Mouse (Mus musculus) embryonic fibroblast, embryonic 13.5 days (primary cell): ENCODE results near the gene Casr. TPM values are rescaled to one million over a fixed set of nuclear protein-coding genes. Genes with fewer than 3 reads are reported as not detected.

Experiments used
- H3K27ac ChIP-seq: 2 replicates; pipeline ENCODE4 v1.5.1; 2012; ENCODE audit warnings: low read length, control low read depth, inconsistent platforms; ENCODE audit not compliant: insufficient read depth
- H3K4me1 ChIP-seq: 2 replicates; pipeline ENCODE4 v1.6.1; 2011; ENCODE audit warnings: low read length; ENCODE audit not compliant: control insufficient read depth, insufficient read depth
- H3K4me3 ChIP-seq: 2 replicates; pipeline ENCODE4 v1.5.1; 2011; ENCODE audit warnings: mild to moderate bottlenecking, control low read depth, low read length; ENCODE audit not compliant: insufficient read depth
- CTCF ChIP-seq: IDR thresholded peaks from 2 replicates; pipeline ENCODE4 v1.5.1; 2011; ENCODE audit warnings: mild to moderate bottlenecking, control low read depth, low read length, moderate library complexity, borderline replicate concordance; ENCODE audit not compliant: insufficient read depth
- POLR2A ChIP-seq: IDR thresholded peaks from 2 replicates; pipeline ENCODE4 v1.6.1; 2011; ENCODE audit warnings: low read depth, mild to moderate bottlenecking, control low read depth, low read length, moderate library complexity
- polyA plus RNA-seq: library from polyadenylated mRNA; stranded (reverse); fragments of >200 nt; gene quantifications from 2 replicates; pipeline ENCODE4 v1.2.4, GENCODE M21; 2011; ENCODE audit warnings: low read depth; ENCODE audit not compliant: missing spikeins, insufficient read length

Casr gene
- polyA plus RNA-seq, 1 experiment = not detected

GRCm38 (mm10) chr16:36528822-36529221 lies 33.1 kb downstream of the Casr start:
- H3K4me1 ChIP-seq = no peaks in the 10 kb centered on the region
- H3K27ac ChIP-seq = no peak overlapping the region
- TF ChIP-seq CTCF (no peak), POLR2A (no peak)
- H3K4me3 ChIP-seq = no peak overlapping the region

GRCm38 (mm10) chr16:36526596-36527282 lies 35.2 kb downstream of the Casr start:
- TF ChIP-seq CTCF = no peak
- TF ChIP-seq POLR2A = no peak
- no peak overlapping the region for H3K27ac ChIP-seq

GRCm38 (mm10) chr16:36523095-36523494 lies 38.8 kb downstream of the Casr start:
- Histone ChIP-seq H3K4me1 (no peaks in the 10 kb centered on the region), H3K27ac (no peak overlapping the region), H3K4me3 (no peak overlapping the region)
- TF ChIP-seq POLR2A = no peak
- TF ChIP-seq CTCF = no peak

More at GRCm38 (mm10) chr16:36526596-36527282, 35.2 kb downstream of the Casr start:
- Histone ChIP-seq H3K4me3 (no peak overlapping the region), H3K4me1 (no peaks in the 10 kb centered on the region)

GRCm38 (mm10) chr16:36516355-36516754 lies 45.6 kb downstream of the Casr start:
- H3K4me3 ChIP-seq = no peak overlapping the region
- H3K4me1 ChIP-seq = no peaks in the 10 kb centered on the region
- no peak overlapping the region for H3K27ac ChIP-seq
- TF ChIP-seq CTCF = no peak
- TF ChIP-seq POLR2A = no peak

GRCm38 (mm10) chr16:36507300-36507699 lies 54.6 kb downstream of the Casr start:
- Histone ChIP-seq H3K27ac (no peak overlapping the region), H3K4me3 (no peak overlapping the region), H3K4me1 (no peaks in the 10 kb centered on the region)
- TF ChIP-seq POLR2A (no peak), CTCF (no peak)

GRCm38 (mm10) chr16:36506827-36507226 lies 55.1 kb downstream of the Casr start:
- Histone ChIP-seq H3K4me1 (no peaks in the 10 kb centered on the region), H3K27ac (no peak overlapping the region), H3K4me3 (no peak overlapping the region)
- no peak for TF ChIP-seq CTCF
- no peak for TF ChIP-seq POLR2A

- Histone ChIP-seq H3K27ac (no peak overlapping the region), H3K4me3 (no peak overlapping the region), H3K4me1 (no peaks in the 10 kb centered on the region)
- no peak for TF ChIP-seq CTCF
- TF ChIP-seq POLR2A = no peak
Observed at GRCm38 (mm10) chr16:36505913-36506312, 56.0 kb downstream of the Casr start.

GRCm38 (mm10) chr16:36505134-36505533 lies 56.8 kb downstream of the Casr start:
- no peak overlapping the region for H3K4me3 ChIP-seq
- H3K27ac ChIP-seq = no peak overlapping the region
- TF ChIP-seq CTCF = no peak
- H3K4me1 ChIP-seq = no peaks in the 10 kb centered on the region

GRCm38 (mm10) chr16:36502286-36502685 lies 59.7 kb downstream of the Casr start:
- Histone ChIP-seq H3K4me3 (no peak overlapping the region), H3K27ac (no peak overlapping the region)
- no peak for TF ChIP-seq POLR2A
- no peak for TF ChIP-seq CTCF

GRCm38 (mm10) chr16:36492420-36492819 lies 69.5 kb downstream of the Casr start:
- Histone ChIP-seq H3K4me3 (no peak overlapping the region), H3K27ac (no peak overlapping the region), H3K4me1 (no peaks in the 10 kb centered on the region)
- TF ChIP-seq POLR2A (no peak), CTCF (no peak)

More at GRCm38 (mm10) chr16:36502286-36502685, 59.7 kb downstream of the Casr start:
- H3K4me1 ChIP-seq = no peaks in the 10 kb centered on the region

- no peak overlapping the region for H3K4me3 ChIP-seq
- H3K27ac ChIP-seq = no peak overlapping the region
- TF ChIP-seq CTCF (no peak), POLR2A (no peak)
- no peaks in the 10 kb centered on the region for H3K4me1 ChIP-seq
Observed at GRCm38 (mm10) chr16:36476866-36477265, 85.1 kb downstream of the Casr start.
